Comparison of ENCODE assay signal across 9 mouse cellular contexts in the genomic region with DNA sequence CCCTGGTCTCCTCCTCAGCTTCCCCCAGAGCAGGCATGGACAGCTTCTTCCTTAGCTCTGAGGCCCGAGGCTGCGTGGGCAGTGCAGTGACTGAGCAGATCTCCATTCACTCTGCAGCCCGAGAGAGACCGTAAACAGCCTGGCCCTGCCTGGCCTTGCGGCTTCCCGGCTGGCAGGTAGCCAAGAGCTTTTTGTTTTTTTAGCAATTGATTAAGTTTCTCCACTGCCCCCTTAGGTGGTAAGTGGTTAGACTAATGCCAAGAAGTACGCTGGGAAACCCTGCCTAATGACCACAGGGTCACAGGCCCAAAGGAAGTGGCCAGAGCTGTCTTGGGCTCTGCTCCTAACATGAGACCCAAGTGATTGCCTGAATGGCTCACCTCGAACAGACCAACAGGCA. TPM values are rescaled to one million over a fixed set of nuclear protein-coding genes. Genes with fewer than 3 reads are reported as not detected.
DNase-seq lines count a peak whose midpoint lies in the region; ATAC-seq and TF ChIP-seq lines count a peak whose summit lies in the region.
"Had no signal": no experiment of that assay in that cellular context is flagged by ENCODE, and none has a peak within 500 bp of the region (broad histone marks: within the 10 kb centered on the region; RNA-seq: fewer than 3 reads in every experiment).

No protein-coding gene starts in this region.

- no peaks in the 10 kb centered on the region for H3K27me3 ChIP-seq in Patski
- H3K27me3 ChIP-seq in forebrain, postnatal 0 days (ENCODE audit: insufficient read depth, low read length) = no peaks in the 10 kb centered on the region
- no peaks in the 10 kb centered on the region for H3K27me3 ChIP-seq in hindbrain, embryonic 14.5 days (ENCODE audit: control insufficient read depth, insufficient read depth, low read length)
- H3K27me3 ChIP-seq in limb, embryonic 12.5 days = no peaks in the 10 kb centered on the region
- H3K27me3 ChIP-seq in midbrain, embryonic 14.5 days (ENCODE audit: control insufficient read depth, insufficient read depth, low read length) = no peaks in the 10 kb centered on the region

- H3K4me3 ChIP-seq in forebrain, postnatal 0 days (ENCODE audit: low read depth, low read length) = no peak overlapping the region
- no peak overlapping the region for H3K4me3 ChIP-seq in hindbrain, embryonic 14.5 days (replicated peaks; ENCODE audit: low read length)
- no peak overlapping the region for H3K4me3 ChIP-seq in limb, embryonic 12.5 days (replicated peaks)
- H3K4me3 ChIP-seq in midbrain, embryonic 14.5 days (replicated peaks; ENCODE audit: low read depth, low read length) = no peak overlapping the region

- H3K4me1 ChIP-seq in forebrain, postnatal 0 days (ENCODE audit: insufficient read depth) = peaks cover 7% of the 10 kb centered on the region; the same call in 1 of the 2 replicates
- peaks cover 33% of the 10 kb centered on the region for H3K4me1 ChIP-seq in hindbrain, embryonic 14.5 days (replicated peaks; ENCODE audit: control insufficient read depth, insufficient read depth, low read length)
- H3K4me1 ChIP-seq in limb, embryonic 12.5 days (replicated peaks) = peaks cover 69% of the 10 kb centered on the region
- peaks cover 26% of the 10 kb centered on the region for H3K4me1 ChIP-seq in midbrain, embryonic 14.5 days (ENCODE audit: control insufficient read depth, insufficient read depth, low read length)

- no peak overlapping the region for H3K9ac ChIP-seq in forebrain, postnatal 0 days
- no peak overlapping the region for H3K9ac ChIP-seq in hindbrain, embryonic 14.5 days
- no peak overlapping the region; the same call in 1 of the 2 replicates for H3K9ac ChIP-seq in limb, embryonic 12.5 days (replicated peaks)
- H3K9ac ChIP-seq in midbrain, embryonic 14.5 days (replicated peaks; ENCODE audit: low read length) = peak overlapping the region; percentile 37; the same call in 1 of the 2 replicates

- no peaks in the 10 kb centered on the region for H3K9me3 ChIP-seq in forebrain, postnatal 0 days (ENCODE audit: low read length)
- H3K9me3 ChIP-seq in hindbrain, embryonic 14.5 days (ENCODE audit: control insufficient read depth, low read length) = no peaks in the 10 kb centered on the region
- H3K9me3 ChIP-seq in limb, embryonic 12.5 days = no peaks in the 10 kb centered on the region
- no peaks in the 10 kb centered on the region for H3K9me3 ChIP-seq in midbrain, embryonic 14.5 days (ENCODE audit: control insufficient read depth, low read length)

- POLR2A ChIA-PET in Patski (lab: Charles Lee) = interaction anchor here (1.0 kb wide), 1 partner anchor 17 kb away, joined by 3 read pairs; no protein-coding TSS in a partner anchor

- DNase-seq in 3134 (ENCODE audit: extremely low read depth, insufficient read length, low spot score) (peak; percentile 79), Patski (ENCODE audit: low read depth, low spot score) (peak; percentile 86)
- peak; percentile 47 for DNase-seq in forebrain, postnatal 0 days
- peak; percentile 63 for DNase-seq in hindbrain, embryonic 14.5 days (ENCODE audit: low spot score)
- peak; percentile 44 for DNase-seq in midbrain, embryonic 14.5 days
- DNase-seq in T-cell, adult 2 months (ENCODE audit: low spot score) = no peak
- no peak for DNase-seq in thymus, postnatal 36 days

- H3K27ac ChIP-seq in forebrain, postnatal 0 days (ENCODE audit: low read depth, low read length) = no peak overlapping the region
- no peak overlapping the region; the same call in 1 of the 2 replicates for H3K27ac ChIP-seq in hindbrain, embryonic 14.5 days
- H3K27ac ChIP-seq in limb, embryonic 12.5 days = peak overlapping the region; percentile 82
- peak overlapping the region; percentile 57; the same call in 1 of the 2 replicates for H3K27ac ChIP-seq in midbrain, embryonic 14.5 days (replicated peaks; ENCODE audit: low read depth, low read length)
- H3K27ac ChIP-seq: macrophage had no signal

- CTCF ChIA-PET in Patski (lab: Charles Lee) = interaction anchor here (0.8 to 4.2 kb wide), 13 partner anchors 8 to 135 kb away, joined by 3 to 28 read pairs (median 3); a partner anchor contains a TSS

- 13% methylated on average over 8 of the region's 8 CpGs for WGBS in forebrain, postnatal 0 days
- 41% methylated on average over 8 of the region's 8 CpGs for WGBS in hindbrain, embryonic 14.5 days
- 24% methylated on average over 8 of the region's 8 CpGs for WGBS in limb, embryonic 12.5 days
- WGBS in midbrain, embryonic 14.5 days = 43% methylated on average over 8 of the region's 8 CpGs

- H3K36me3 ChIP-seq in forebrain, postnatal 0 days (ENCODE audit: insufficient read depth) = no peaks in the 10 kb centered on the region
- no peaks in the 10 kb centered on the region for H3K36me3 ChIP-seq in hindbrain, embryonic 14.5 days (replicated peaks; ENCODE audit: control insufficient read depth, insufficient read depth)
- H3K36me3 ChIP-seq in limb, embryonic 12.5 days = peaks cover 63% of the 10 kb centered on the region
- H3K36me3 ChIP-seq in midbrain, embryonic 14.5 days (ENCODE audit: control insufficient read depth, insufficient read depth, low read length) = no peaks in the 10 kb centered on the region

- no peak overlapping the region for H3K4me2 ChIP-seq in forebrain, postnatal 0 days (ENCODE audit: low read depth)
- H3K4me2 ChIP-seq in hindbrain, embryonic 14.5 days (replicated peaks) = no peak overlapping the region
- H3K4me2 ChIP-seq in limb, embryonic 12.5 days = no peak overlapping the region
- H3K4me2 ChIP-seq in midbrain, embryonic 14.5 days (ENCODE audit: low read length) = no peak overlapping the region

- in situ Hi-C loops in Patski (cut with MboI; ENCODE audit: low pct_unique_long_range_greater_than_20kb) = no loop called here

- TF ChIP-seq CTCF in Patski (IDR thresholded peaks at IDR 0.05) = no peak
- no peak for TF ChIP-seq CTCF in forebrain, postnatal 0 days (IDR thresholded peaks at IDR 0.05; ENCODE audit: low read depth)

- peak; percentile 77 for ATAC-seq in Patski
- peak; percentile 47 for ATAC-seq in forebrain, postnatal 0 days
- ATAC-seq in hindbrain, embryonic 14.5 days (ENCODE audit: low FRiP score) = peak; percentile 63; the same call in 1 of the 2 replicates
- ATAC-seq in limb, embryonic 12.5 days (ENCODE audit: insufficient number of reproducible peaks, insufficient read depth, low FRiP score, low TSS enrichment, low read depth) = no peak
- no peak for ATAC-seq in midbrain, embryonic 14.5 days (ENCODE audit: low FRiP score, low TSS enrichment)

RNA-seq across cellular contexts. Expression of a gene that starts 47.7 kb away (rescaled TPM):
- 44.9 TPM for polyA plus RNA-seq in Patski (2021)
- total RNA-seq in forebrain, postnatal 0 days (2014; rRNA removed) = 7.9 and 11.1 TPM in 2 replicates
- 0.50 and 0.56 TPM in 2 replicates for polyA plus RNA-seq in forebrain, postnatal 0 days (2015; fragmentation: Nextera tagmentation; extraction: Ambion mirVana)
- polyA plus RNA-seq in hindbrain, embryonic 14.5 days (2014; fragmentation: Nextera tagmentation; extraction: Ambion mirVana) = 1.4 and 1.8 TPM in 2 replicates
- polyA plus RNA-seq in limb, embryonic 12.5 days (2016; fragmentation: Nextera tagmentation; extraction: Ambion mirVana) = 7.7 and 8.4 TPM in 2 replicates
- 1.1 and 1.3 TPM in 2 replicates for polyA plus RNA-seq in midbrain, embryonic 14.5 days (2014; fragmentation: Nextera tagmentation; extraction: Ambion mirVana)

Comparison
In these comparisons a context has a peak if more than half of its experiments do, and no peak if none do; other contexts are left out.
1. DNase-seq: peak in 3134 (single experiment), Patski (single experiment), forebrain, postnatal 0 days (single experiment), hindbrain, embryonic 14.5 days (single experiment) and midbrain, embryonic 14.5 days (single experiment); none in T-cell, adult 2 months (single experiment) and thymus, postnatal 36 days (0 of 2).
2. ATAC-seq: peak in Patski (single experiment), forebrain, postnatal 0 days (single experiment) and hindbrain, embryonic 14.5 days (single experiment); none in limb, embryonic 12.5 days (single experiment) and midbrain, embryonic 14.5 days (single experiment).
3. H3K27ac ChIP-seq: peak in limb, embryonic 12.5 days (single experiment) and midbrain, embryonic 14.5 days (single experiment); none in forebrain, postnatal 0 days (single experiment) and hindbrain, embryonic 14.5 days (single experiment).